Mouse (Mus musculus): ENCODE data around the gene Pstpip1.

Gene Pstpip1

GRCm38 (mm10) chr9:56106274-56107072, 16.7 kb downstream of the Pstpip1 start:
- no peak for DNase-seq

- DNase-seq, result no peak
Measured at GRCm38 (mm10) chr9:56107527-56107926, 17.8 kb downstream of the Pstpip1 start.

GRCm38 (mm10) chr9:56108174-56108573, 18.4 kb downstream of the Pstpip1 start:
- DNase-seq, result no peak

GRCm38 (mm10) chr9:56118091-56118490, 28.3 kb downstream of the Pstpip1 start:
- DNase-seq, result no peak

GRCm38 (mm10) chr9:56118582-56118981, 28.8 kb downstream of the Pstpip1 start:
- peak; percentile 93 for DNase-seq

GRCm38 (mm10) chr9:56119651-56120050, 29.9 kb downstream of the Pstpip1 start:
- no peak for DNase-seq

GRCm38 (mm10) chr9:56121097-56121496, 31.3 kb downstream of the Pstpip1 start:
- peak; percentile 67 for DNase-seq

- peak; percentile 59 for DNase-seq
Measured at GRCm38 (mm10) chr9:56122973-56123372, 33.2 kb downstream of the Pstpip1 start.

- no peak for DNase-seq
Measured at GRCm38 (mm10) chr9:56123613-56124012, 33.9 kb downstream of the Pstpip1 start.

GRCm38 (mm10) chr9:56124561-56124960, 34.8 kb downstream of the Pstpip1 start:
- no peak for DNase-seq

GRCm38 (mm10) chr9:56126453-56127173, 36.9 kb downstream of the Pstpip1 start:
- peak; percentile 38 for DNase-seq

- no peak for DNase-seq
Measured at GRCm38 (mm10) chr9:56128331-56128730, 38.6 kb downstream of the Pstpip1 start.

GRCm38 (mm10) chr9:56129951-56130350, 40.2 kb downstream of the Pstpip1 start:
- no peak for DNase-seq

GRCm38 (mm10) chr9:56130536-56130935, 40.8 kb downstream of the Pstpip1 start:
- no peak for DNase-seq

- no peak for DNase-seq
Measured at GRCm38 (mm10) chr9:56131813-56132525, 42.2 kb downstream of the Pstpip1 start.

- no peak for DNase-seq
Measured at GRCm38 (mm10) chr9:56133970-56134369, 44.2 kb downstream of the Pstpip1 start.

- DNase-seq, result no peak
Measured at GRCm38 (mm10) chr9:56134614-56135013, 44.9 kb downstream of the Pstpip1 start.

- no peak for DNase-seq
Measured at GRCm38 (mm10) chr9:56135590-56136197, 45.9 kb downstream of the Pstpip1 start.

- DNase-seq, result no peak
Measured at GRCm38 (mm10) chr9:56141776-56142175, 52.0 kb downstream of the Pstpip1 start.

GRCm38 (mm10) chr9:56144366-56145003, 54.7 kb downstream of the Pstpip1 start:
- no peak for DNase-seq

GRCm38 (mm10) chr9:56146326-56146923, 56.7 kb downstream of the Pstpip1 start:
- no peak for DNase-seq
